Mouse (Mus musculus) forelimb bud, embryonic 11.5 days (tissue): ENCODE measurements around the gene Gm5447.
A peak's percentile ranks its signal among the peaks of the same experiment; 100 is the strongest.

ENCODE experiments used
- DNase-seq: peaks from one replicate; pipeline ENCODE4 v3.0.0-alpha.2; 2012; ENCODE audit warnings: low read depth, low spot score

Gene Gm5447

GRCm38 (mm10) chr13:30986934-30987455 lies 13.0 kb downstream of the Gm5447 start:
- no peak for DNase-seq

DNA sequence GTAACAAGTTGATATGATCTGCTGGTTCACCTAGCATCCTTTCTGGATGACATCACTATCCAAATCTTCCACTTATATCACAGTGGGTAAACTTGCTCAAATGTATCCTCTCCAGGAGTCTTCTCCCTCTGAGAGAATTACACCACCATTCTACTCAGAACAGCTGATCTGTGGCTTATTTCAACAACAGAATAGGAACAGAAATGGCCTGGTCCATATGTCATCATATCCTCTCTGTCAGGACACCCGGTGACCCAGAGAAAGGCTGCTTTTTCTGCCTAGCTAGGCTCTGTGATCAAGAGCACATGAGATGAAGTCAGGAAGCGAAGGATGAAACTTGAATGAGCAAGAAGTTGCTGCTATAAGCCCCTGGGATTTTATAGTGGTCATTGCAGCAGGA lies 13.7 kb downstream of the Gm5447 start:
- DNase-seq: no peak

DNA sequence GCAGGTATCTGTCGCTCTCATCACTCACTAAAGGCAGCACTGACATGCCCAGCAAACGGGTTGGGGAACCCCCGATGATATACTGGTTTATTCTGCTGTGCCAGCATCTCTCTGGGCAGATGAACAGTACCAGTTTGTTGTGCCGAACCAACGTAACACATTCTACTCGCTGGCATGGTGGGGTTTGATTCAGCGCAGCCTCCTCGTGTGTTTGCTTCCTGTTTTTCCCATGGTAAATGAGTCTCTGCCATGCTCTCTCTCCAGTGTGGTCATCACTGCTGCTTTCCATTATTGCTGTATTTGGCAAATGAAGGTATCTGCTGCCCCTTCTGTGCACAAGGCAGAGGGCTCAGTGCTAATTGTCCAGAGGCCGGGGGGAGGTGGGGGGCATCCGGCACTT lies 15.7 kb downstream of the Gm5447 start:
- DNase-seq: no peak

DNA sequence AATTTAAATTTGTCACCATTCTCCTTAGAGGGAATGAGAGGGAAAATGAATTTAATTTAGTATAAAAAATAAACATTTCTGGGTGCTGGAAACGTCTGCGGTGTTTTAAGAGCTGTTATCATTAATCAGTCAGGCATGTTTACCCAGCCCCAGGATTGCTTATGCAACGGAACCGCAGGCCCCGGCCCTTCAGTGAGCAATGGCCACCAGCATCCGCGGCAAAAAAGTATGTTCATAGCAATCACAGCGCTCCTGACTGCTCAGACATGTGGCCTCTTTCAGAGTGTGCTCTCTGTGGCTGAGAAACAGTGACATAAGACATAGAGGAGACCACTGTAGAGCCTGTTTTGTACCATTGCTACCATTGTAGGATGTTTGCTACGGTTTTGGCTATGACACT lies 16.2 kb downstream of the Gm5447 start:
- no peak for DNase-seq

- peak; percentile 82 for DNase-seq
Measured at GRCm38 (mm10) chr13:30993819-30994218, 19.8 kb downstream of the Gm5447 start.

DNA sequence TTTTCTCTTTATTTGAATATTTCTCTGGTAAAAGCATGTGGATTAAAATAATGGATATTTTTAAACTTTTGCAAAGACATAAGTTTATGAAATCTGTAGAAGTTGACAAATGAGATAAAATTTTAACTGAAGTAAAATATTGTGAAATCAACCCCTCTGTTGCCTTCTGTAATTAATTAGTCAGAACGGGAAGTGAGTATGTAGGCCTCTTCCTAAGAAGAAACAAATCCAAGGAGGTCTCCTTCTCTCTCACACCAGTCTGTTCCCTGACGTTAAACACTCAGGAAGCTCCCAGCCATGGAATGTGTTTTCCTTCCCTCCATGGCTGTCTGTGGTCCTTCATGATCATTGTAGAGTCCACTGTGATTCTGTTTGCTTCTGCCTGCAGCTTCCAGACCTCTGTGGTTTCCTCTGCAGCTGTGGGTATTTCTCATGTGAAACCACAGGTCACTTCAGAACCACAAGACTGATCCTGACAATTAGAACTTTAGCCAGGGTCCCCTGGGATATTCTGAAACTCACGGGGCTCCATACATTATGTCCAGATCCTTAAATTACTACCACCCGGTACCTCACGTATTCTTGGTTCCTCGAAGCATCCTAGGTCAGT lies 20.4 kb downstream of the Gm5447 start:
- no peak for DNase-seq

DNA sequence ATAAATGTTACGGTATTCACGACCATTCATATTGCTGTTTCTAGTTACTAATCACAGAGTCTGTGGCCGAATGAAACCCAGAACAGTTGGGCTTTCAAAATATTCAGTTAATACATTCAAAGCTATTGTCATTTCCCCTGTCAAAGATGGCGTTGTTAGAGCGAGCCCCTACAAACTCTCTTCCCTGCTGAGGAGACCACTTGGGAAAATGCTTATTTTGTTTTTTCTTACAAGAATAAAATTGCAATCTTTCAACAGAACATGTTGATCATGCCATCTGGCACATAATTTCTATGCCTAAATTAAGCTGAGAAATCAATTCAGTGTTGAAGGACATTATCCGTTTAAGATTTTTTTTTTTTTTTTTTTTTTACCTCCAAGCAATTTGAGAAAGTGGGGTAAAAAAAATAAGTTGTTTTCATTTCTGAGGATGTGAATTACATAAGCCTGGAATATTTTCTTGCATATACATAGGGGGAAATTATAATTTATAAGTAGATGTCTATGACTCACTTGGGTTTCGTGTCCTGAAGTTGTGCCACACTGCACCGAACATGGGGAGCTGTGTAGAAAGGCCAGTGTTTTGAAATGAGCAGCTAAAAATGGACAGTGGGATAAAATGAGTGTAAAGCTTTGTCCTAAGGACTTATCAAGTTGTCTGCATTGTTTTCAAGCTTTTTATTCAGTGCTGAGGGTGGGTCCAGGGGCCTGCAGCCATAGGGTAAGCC lies 23.7 kb downstream of the Gm5447 start:
- DNase-seq: no peak

DNA sequence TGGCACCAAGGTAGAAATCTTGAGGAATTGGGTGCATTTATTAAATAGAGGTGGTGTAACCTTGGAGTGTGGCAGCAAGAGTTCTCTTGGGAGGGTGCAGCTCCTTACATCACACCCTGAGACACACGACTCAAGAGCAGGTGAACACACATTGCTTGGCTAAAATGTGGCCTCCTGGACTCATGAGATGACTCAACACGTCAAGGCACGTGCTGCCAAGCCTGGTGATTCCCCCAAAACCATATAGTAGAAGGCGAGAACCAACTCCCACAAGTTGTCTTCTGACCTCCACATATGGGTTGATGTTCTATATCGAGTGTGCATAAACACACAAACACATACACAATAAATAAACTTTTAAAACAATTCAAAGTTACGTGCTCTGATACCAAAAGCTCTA lies 25.8 kb downstream of the Gm5447 start:
- DNase-seq: no peak

- DNase-seq: no peak
Measured at GRCm38 (mm10) chr13:31004458-31004857, 30.5 kb downstream of the Gm5447 start.

DNA sequence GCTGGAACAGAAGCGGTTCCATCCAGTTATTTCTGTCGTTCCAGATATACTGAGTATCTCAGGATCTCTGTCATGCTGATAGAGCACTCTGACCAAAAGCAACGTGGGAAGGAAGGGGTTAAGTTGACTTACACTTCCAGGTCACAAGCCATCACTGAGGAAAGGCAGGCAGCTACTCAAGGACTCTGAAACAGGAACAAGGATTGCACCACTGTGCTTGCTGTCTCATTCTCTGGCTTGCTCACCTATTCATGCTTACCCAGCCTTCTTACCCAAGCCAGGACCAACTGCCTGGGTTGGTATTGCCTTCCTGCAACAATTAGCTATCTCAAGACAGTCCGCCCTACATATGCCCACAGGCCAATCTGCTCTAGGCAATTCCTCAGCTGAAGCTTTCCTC lies 31.0 kb downstream of the Gm5447 start:
- no peak for DNase-seq

DNA sequence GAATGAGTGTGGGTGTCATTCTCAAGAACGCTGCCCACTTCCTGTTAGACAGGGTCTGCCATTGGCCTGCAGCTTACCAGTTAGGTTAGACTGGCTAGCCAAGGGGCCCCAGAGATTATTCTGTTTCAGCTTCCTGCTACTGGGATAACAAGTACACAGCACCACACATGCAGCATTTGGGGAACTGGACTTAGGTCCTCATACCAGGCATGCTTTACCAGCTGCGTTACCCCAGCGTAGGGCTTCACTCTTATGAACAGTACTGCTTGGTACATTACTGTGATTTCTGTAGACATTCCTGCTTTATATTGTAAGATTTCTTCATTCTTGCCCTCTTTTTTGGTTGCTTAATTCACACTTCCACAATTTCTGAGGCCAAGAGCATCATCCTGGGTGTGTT lies 43.5 kb downstream of the Gm5447 start:
- no peak for DNase-seq

GRCm38 (mm10) chr13:31021514-31021913 lies 47.5 kb downstream of the Gm5447 start:
- DNase-seq: no peak

- no peak for DNase-seq
Measured at GRCm38 (mm10) chr13:31021927-31022326, 47.9 kb downstream of the Gm5447 start.

DNA sequence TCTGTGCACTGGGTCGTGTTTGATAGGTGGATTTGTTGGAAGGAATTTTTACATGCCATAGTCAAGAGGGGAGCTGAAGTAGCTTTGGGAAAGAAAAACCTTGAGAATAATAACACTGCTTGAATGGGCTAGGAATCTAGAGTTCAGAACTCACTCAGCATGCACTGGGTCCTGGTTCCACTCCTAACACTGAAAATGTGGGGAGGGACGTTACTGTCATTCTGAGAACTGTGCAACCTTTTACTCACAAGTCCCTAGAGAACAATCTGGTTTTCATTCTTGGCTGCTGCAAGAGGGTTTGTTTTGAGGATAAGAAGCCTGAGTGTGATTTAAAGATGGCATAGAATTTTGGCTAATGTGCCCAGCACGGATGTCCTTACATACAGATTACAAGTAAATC lies 49.7 kb downstream of the Gm5447 start:
- DNase-seq: no peak
